ENCODE assay signal across 8 mouse cellular contexts in the genomic region with DNA sequence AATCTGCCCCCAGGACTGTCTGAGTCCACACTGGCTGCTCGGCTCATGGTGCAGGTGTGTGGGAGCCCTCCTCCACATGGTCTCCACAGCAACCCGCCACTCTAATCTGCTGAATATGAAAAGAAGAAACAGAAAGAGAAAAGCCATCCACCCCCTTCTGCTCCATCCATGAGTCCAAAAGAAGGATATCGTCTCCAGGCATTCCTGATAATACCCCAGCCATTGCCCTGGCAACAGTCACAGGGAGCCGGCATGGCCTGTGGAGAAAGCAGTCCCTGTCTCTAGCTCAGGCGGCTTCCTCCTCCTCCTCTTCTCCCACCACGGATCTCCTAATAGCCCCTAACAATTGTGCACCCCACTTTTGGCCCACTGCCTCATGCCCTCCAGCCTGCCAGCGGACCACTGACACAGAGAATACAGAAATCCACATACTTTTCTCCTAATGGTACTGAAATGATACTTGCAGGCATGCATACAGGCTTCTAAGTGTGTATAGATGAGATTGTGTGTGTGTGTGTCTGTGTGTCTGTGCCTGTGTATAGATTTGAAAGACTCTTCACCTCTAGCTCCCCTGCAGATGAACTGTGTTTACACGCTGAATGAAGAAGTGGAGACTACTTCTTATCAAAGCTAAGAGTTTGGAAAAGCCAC.
DNase-seq lines count a peak whose midpoint lies in the region; ATAC-seq lines count a peak whose summit lies in the region.

No protein-coding gene starts in this region.

- no peaks in the 10 kb centered on the region for H3K9me3 ChIP-seq in heart, embryonic 12.5 days (replicated peaks)

- no peak overlapping the region for H3K9ac ChIP-seq in heart, embryonic 12.5 days

- peak overlapping the region; percentile 78 for H3K27ac ChIP-seq in heart, embryonic 12.5 days (ENCODE audit: poor library complexity, severe bottlenecking)

- DNase-seq in heart, adult 18-20 months, result peak; percentile 20 to 41
- DNase-seq in heart, adult 9 months (ENCODE audit: low spot score in 2 of 2), result no peak
- peak; percentile 77 for DNase-seq in embryo, embryonic 10 days (ENCODE audit: low spot score)
- peak; percentile 60 to 63 for DNase-seq in layer of hippocampus, postnatal 14 days (ENCODE audit: low spot score in 2 of 2)
- DNase-seq in neural tube, embryonic 10.5 days (ENCODE audit: extremely low spot score, low spot score), result peak; percentile 67
- no peak for DNase-seq in spleen, postnatal 36 days (ENCODE audit: low spot score in 2 of 2)

- H3K36me3 ChIP-seq in heart, embryonic 12.5 days, result no peaks in the 10 kb centered on the region

- peaks cover 20% of the 10 kb centered on the region for H3K4me1 ChIP-seq in heart, embryonic 12.5 days (replicated peaks)

- 0 out of 2 replicates have a peak, but pooled peaks have one; percentile 61 for ATAC-seq in heart, embryonic 12.5 days (ENCODE audit: insufficient number of reproducible peaks, low FRiP score)
- no peak for ATAC-seq in activated CD4-positive, CD25-positive, alpha-beta regulatory T cell, adult 4 months

- WGBS in heart, embryonic 12.5 days, result 33% methylated on average over 8 of the region's 8 CpGs

- H3K27me3 ChIP-seq in heart, embryonic 12.5 days (replicated peaks), result no peaks in the 10 kb centered on the region

- no peak overlapping the region for H3K4me3 ChIP-seq in heart, embryonic 12.5 days

- peak overlapping the region; percentile 14; the same call in 1 of the 2 replicates for H3K4me2 ChIP-seq in heart, embryonic 12.5 days

Comparison
In these comparisons a context has a peak if more than half of its experiments do, and no peak if none do; other contexts are left out.
1. DNase-seq: peak in heart, adult 18-20 months (2 of 2), embryo, embryonic 10 days (single experiment), layer of hippocampus, postnatal 14 days (2 of 2) and neural tube, embryonic 10.5 days (single experiment); none in heart, adult 9 months (0 of 2) and spleen, postnatal 36 days (0 of 2).